Mouse (Mus musculus) hindbrain, embryonic 10.5 days (tissue): Measurements from ENCODE around the gene Slc4a3. TPM values are rescaled to one million over a fixed set of nuclear protein-coding genes. Genes with fewer than 3 reads are reported as not detected.
A peak's percentile ranks its signal among the peaks of the same experiment; 100 is the strongest.

Experiments
- DNase-seq: peaks from one replicate; pipeline ENCODE4 v3.0.0-alpha.2; 2017; ENCODE audit warnings: low spot score
- H3K27ac ChIP-seq: fragments of 300-500 bp; sonication (generic); 2 replicates; pipeline ENCODE4 v1.5.1; 2016; ENCODE audit warnings: mild to moderate bottlenecking, moderate library complexity
- H3K27me3 ChIP-seq: fragments of 300-500 bp; sonication (generic); 2 replicates; pipeline ENCODE4 v1.6.1; 2016; ENCODE audit warnings: mild to moderate bottlenecking; ENCODE audit not compliant: poor library complexity, insufficient read depth, severe bottlenecking
- H3K36me3 ChIP-seq: fragments of 300-500 bp; sonication (generic); 2 replicates; pipeline ENCODE4 v1.6.1; 2016; ENCODE audit warnings: mild to moderate bottlenecking, moderate library complexity
- H3K4me1 ChIP-seq: fragments of 300-500 bp; sonication (generic); replicated peaks from 2 replicates; pipeline ENCODE4 v1.6.1; 2016; ENCODE audit warnings: mild to moderate bottlenecking
- H3K4me3 ChIP-seq: fragments of 300-500 bp; sonication (generic); 2 replicates; pipeline ENCODE4 v1.5.1; 2016; ENCODE audit warnings: mild to moderate bottlenecking, moderate library complexity
- H3K9me3 ChIP-seq: fragments of 300-500 bp; sonication (generic); 2 replicates; pipeline ENCODE4 v1.6.1; 2016; ENCODE audit warnings: mild to moderate bottlenecking, moderate library complexity
- WGBS: fragments of 180-500 bp; shearing (Covaris S2); methylation state at CpG from one replicate; pipeline ENCODE4 v1.1.7; 2016; 5-methylcytosine and 5-hydroxymethylcytosine counted together
- polyA plus RNA-seq: library from polyadenylated mRNA; unstranded; fragments of >200 nt; fragmentation: Nextera tagmentation; extraction: Ambion mirVana; gene quantifications from 2 replicates; pipeline ENCODE4 v1.2.1, GENCODE M21; 2016

Slc4a3 gene
- polyA plus RNA-seq, 1 experiment from 2014 or later: 19.8 TPM

DNA sequence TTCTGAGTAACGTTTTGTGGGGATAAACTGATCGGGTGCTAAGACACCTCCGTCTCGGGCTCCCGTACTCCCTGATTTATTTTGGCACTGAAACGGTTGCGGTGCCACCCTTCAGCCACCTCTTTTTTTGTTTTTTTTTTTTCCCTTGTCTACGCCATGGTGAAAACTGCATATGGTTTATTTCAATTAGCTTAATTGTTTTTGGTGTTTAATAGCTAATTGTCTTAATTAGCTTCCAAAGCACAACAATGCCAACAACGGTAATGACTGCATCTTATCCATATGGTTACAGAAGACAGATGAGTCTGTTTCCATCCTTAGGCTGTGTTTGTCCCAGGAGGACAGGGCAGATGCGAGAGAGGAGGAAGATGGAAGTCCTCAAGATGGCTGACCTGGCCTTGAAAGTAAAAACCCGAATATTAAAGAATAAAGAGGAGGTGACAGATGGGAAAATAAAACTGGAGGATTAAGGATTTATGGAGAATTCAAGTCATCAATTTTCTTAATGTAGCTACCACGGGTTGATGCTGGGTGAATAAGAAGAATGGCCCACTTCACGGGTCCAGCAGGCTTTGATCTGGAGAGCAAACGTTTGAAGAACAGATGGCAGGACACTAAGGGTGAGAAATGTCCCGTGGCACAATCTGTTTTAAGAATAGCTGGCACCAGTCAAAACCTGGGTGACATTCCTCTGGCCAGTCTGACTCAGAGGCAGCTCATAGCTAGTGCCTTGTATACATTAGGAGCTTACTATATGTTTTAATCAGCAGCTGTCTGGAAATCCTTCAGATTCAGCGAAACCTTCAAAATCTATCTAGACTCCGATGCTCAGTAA is 28.6 kb downstream of the Slc4a3 start:
- Histone ChIP-seq H3K27me3 (peaks cover 3% of the 10 kb centered on the region; the same call in 1 of the 2 replicates), H3K27ac (no peak overlapping the region), H3K9me3 (no peaks in the 10 kb centered on the region), H3K4me1 (0 out of 2 replicates have a peak, but pooled peaks cover 5% of the 10 kb centered on the region), H3K36me3 (no peaks in the 10 kb centered on the region), H3K4me3 (no peak overlapping the region)
- no peak for DNase-seq
- 85% methylated on average over 17 of the region's 17 CpGs for WGBS

DNA sequence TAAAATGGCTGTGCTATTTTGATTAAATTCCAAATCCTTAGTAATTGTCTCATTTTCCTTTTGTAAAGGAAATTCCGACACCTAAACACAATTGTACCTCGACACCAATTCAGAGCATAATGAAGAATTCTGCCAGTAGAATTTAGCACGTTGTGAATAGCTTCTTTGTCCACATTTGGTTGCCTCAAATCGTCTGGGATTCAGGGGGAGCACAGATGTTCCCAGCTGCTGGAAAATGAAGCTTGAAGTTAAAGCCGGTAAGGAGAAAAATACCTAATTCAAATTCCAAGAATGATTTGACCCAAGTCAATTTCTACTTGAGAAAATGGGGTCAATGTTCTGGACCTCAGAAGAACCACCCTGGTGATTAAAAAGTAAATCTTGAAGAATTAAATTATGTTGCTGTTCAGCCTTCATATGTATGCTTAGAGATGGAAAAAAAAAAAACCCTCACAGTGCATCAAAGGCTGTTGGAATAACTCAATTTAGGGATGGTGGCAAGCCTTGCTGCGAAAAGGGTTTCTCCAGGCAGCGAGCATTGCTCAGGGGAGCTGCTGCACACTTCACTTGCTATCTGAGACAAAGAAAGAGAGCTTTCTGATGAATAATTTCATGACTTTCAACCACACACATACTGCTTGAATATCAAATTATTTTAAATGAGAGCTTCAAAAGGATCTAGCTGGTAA is 36.0 kb downstream of the Slc4a3 start:
- Histone ChIP-seq H3K4me1 (peaks cover 17% of the 10 kb centered on the region), H3K36me3 (no peaks in the 10 kb centered on the region), H3K27me3 (peaks cover 3% of the 10 kb centered on the region; the same call in 1 of the 2 replicates), H3K27ac (0 out of 2 replicates have a peak overlapping the region, but pooled peaks have one; percentile 40), H3K4me3 (no peak overlapping the region), H3K9me3 (no peaks in the 10 kb centered on the region)
- 48% methylated on average over 7 of the region's 7 CpGs for WGBS
- no peak for DNase-seq

DNA sequence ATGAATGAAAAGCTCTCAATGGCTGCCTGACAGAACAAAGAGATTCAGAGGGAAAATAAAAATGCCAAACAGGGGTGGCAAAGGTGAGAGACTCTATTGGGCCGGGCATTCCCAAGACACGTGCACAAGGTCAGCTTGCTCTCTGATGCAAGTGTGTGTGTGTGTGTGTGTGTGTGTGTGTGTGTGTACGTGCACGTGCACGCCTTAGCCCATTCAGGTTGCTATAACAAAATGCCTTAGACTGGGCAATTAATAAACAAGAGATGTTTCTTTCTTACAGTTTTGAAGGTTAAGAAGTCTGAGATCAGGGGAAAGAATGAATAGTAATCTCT is 36.5 kb downstream of the Slc4a3 start:
- no peaks in the 10 kb centered on the region for H3K36me3 ChIP-seq
- no peak for DNase-seq
- WGBS: 74% methylated on average over 5 of the region's 5 CpGs
- no peaks in the 10 kb centered on the region for H3K9me3 ChIP-seq
- peaks cover 3% of the 10 kb centered on the region; the same call in 1 of the 2 replicates for H3K27me3 ChIP-seq
- peaks cover 17% of the 10 kb centered on the region for H3K4me1 ChIP-seq
- H3K27ac ChIP-seq: peak overlapping the region; percentile 40; the same call in 1 of the 2 replicates
- H3K4me3 ChIP-seq: no peak overlapping the region

DNA sequence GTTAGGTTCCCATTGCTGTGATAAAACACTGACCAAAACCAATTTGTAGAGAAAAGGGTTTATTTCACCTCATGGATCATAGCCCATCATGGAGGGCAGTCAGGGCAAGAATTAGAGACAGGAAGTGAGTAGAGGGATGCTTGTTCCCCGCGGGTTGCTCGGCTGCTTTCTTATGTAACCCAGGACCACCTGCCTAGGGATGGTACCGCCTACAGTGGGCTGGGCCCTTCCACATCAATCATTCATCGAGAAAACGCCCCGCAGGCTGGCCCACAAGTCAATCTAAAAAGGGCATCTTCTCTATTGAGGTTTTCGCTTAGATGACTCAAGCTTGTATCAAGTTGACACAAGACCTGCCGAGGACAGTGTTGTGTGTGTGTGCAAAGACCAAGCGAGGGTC is 37.0 kb downstream of the Slc4a3 start:
- DNase-seq: no peak
- H3K36me3 ChIP-seq: no peaks in the 10 kb centered on the region

DNA sequence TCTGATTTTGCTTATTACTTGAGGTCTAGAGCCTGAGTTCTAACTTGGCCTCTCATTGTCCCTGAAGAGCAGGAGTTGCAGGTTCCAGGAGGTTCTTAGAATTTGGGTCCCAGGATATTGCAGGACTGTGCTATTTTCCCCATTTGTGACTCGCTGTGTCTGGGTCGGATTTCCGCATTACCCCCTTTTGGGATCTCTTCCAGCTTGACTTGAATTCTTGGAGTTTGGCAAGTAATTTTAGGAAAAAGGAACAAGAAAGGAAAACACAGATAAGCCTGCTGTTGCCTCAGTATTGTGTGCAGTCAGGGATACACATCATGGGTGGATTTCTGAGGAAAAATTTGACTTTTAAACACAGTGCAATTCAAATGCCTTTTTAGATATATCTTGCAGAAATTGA is 40.7 kb downstream of the Slc4a3 start:
- Histone ChIP-seq H3K27me3 (0 out of 2 replicates have a peak, but pooled peaks cover 5% of the 10 kb centered on the region), H3K36me3 (no peaks in the 10 kb centered on the region), H3K4me1 (peaks cover 20% of the 10 kb centered on the region), H3K9me3 (no peaks in the 10 kb centered on the region), H3K27ac (no peak overlapping the region), H3K4me3 (no peak overlapping the region)
- WGBS: 93% methylated on average over 3 of the region's 3 CpGs
- DNase-seq: no peak

More for the DNA sequence above, 37.0 kb downstream of the Slc4a3 start:
- Histone ChIP-seq H3K27ac (peak overlapping the region; percentile 29; the same call in 1 of the 2 replicates), H3K4me3 (no peak overlapping the region), H3K27me3 (0 out of 2 replicates have a peak, but pooled peaks cover 1% of the 10 kb centered on the region), H3K9me3 (no peaks in the 10 kb centered on the region), H3K4me1 (peaks cover 17% of the 10 kb centered on the region)
- 77% methylated on average over 10 of the region's 10 CpGs for WGBS

DNA sequence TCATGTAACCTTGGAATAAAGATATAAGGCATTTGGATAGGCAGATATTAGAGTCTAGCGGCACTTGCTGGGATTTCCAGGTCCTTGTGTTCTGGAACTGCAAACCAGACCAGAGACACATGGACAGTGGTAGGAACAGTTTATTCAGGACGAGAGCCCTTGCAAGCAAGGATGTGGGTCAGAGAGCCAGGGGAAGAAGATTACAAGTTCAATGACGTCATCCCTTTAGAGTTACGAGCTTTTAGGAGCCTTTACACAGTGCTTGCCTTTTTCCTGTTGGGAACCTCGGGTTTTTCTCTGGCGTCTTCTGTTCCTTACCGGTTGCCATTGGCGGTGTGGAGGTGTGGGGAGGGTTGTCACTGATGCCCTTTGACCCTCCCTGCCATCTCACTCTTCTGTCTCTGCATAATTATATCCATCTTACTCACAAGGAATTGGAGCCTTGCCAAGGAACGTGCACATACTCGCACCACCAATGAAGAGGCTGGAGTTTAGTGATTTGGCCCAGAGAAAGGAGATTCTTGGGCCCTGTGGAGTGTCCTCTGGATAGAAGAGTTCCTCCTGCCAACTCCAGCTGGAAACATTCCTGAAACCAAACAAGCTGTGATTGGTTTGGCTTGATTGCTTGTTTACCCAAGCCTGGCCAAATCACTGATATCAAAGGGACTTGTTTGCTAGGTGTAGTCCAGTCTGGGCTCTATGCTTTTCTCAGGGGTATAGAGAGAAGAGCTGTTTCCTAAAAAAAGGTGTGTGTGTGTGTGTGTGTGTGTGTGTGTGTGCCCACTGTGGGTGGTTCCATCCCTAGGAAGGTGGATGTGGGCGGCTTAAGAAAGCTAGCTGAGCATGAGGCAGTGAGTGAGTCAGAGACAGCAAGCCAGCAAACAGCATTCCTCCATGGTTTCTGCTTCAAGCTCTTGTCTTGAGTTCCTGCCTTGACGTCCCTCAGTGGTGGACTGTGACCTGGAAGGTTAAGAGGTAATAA is 42.0 kb downstream of the Slc4a3 start:
- WGBS: 82% methylated on average over 12 of the region's 12 CpGs
- 0 out of 2 replicates have a peak, but pooled peaks cover 5% of the 10 kb centered on the region for H3K27me3 ChIP-seq
- no peak overlapping the region for H3K27ac ChIP-seq
- DNase-seq: no peak
- no peak overlapping the region for H3K4me3 ChIP-seq
- H3K9me3 ChIP-seq: no peaks in the 10 kb centered on the region
- H3K36me3 ChIP-seq: no peaks in the 10 kb centered on the region
- H3K4me1 ChIP-seq: peaks cover 9% of the 10 kb centered on the region

DNA sequence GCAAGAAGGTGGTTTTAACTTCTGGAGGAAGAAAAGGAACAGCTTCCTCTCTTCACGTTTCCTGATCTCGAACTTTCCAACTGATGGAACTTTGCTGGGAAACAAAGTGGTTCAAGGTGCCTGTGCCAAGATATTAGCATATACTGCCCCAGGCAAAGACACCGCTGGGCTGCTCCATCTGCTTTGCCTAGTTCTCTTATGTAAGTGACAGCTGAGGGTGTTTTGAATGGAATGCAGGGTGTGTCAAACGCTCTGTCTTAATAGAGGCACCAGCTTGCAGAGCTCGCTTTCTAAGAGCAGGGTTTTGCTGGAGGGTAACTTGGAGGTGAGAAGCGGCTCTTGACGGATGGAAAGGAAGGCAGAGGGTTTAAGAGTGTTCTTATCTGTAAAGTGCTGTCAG is 42.8 kb downstream of the Slc4a3 start:
- WGBS: 41% methylated on average over 7 of the region's 7 CpGs
- no peaks in the 10 kb centered on the region for H3K36me3 ChIP-seq
- no peak for DNase-seq
- H3K4me3 ChIP-seq: no peak overlapping the region
- H3K9me3 ChIP-seq: no peaks in the 10 kb centered on the region
- H3K4me1 ChIP-seq: peaks cover 8% of the 10 kb centered on the region
- H3K27me3 ChIP-seq: 0 out of 2 replicates have a peak, but pooled peaks cover 5% of the 10 kb centered on the region
- H3K27ac ChIP-seq: no peak overlapping the region

DNA sequence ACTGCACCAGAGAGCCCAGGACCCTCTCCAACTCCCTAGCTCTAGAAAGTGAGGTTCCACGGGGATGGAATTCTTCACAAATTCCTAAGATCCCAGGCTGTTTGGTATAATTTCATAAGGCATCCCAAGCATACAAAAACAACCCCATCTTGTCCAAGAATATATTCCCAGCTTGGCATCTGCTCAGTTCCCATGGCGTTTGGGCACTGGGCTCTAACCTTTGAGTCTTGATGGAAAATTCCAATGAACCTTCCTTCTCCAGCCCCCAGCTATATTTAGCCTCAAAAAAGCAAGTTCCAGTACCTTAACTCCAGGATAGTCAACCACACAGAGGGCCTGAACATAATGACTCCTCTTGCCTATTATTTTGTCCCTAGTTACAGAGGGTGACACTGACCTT is 43.9 kb downstream of the Slc4a3 start:
- H3K27ac ChIP-seq: no peak overlapping the region
- no peaks in the 10 kb centered on the region for H3K36me3 ChIP-seq
- DNase-seq: no peak
- WGBS: 80% methylated on average over 2 of the region's 2 CpGs
- no peaks in the 10 kb centered on the region for H3K9me3 ChIP-seq
- no peak overlapping the region for H3K4me3 ChIP-seq
- H3K27me3 ChIP-seq: 0 out of 2 replicates have a peak, but pooled peaks cover 5% of the 10 kb centered on the region
- H3K4me1 ChIP-seq: peaks cover 8% of the 10 kb centered on the region

DNA sequence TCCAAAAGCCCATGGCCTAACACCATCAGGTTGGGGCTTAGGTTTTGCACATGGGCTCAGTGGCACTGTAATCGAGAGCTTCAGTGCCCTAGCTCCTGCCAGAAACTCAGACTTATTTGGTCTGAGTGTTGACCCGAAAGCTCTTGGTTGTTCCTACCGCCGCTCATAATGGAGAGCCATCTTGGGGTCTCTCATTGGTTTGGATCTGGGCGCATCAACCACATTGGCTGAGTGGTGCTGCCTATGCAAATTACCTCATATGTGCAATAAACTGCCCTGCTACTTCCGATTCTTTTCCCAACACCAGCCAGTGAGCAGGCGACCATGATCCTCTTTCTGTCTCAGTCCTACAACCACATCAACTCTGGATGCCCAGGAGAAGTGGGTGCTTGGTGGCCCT is 47.9 kb downstream of the Slc4a3 start:
- Histone ChIP-seq H3K4me1 (peaks cover 3% of the 10 kb centered on the region), H3K27ac (no peak overlapping the region), H3K36me3 (no peaks in the 10 kb centered on the region), H3K9me3 (no peaks in the 10 kb centered on the region), H3K27me3 (no peaks in the 10 kb centered on the region; the same call in 1 of the 2 replicates), H3K4me3 (no peak overlapping the region)
- 91% methylated on average over 7 of the region's 7 CpGs for WGBS
- no peak for DNase-seq

DNA sequence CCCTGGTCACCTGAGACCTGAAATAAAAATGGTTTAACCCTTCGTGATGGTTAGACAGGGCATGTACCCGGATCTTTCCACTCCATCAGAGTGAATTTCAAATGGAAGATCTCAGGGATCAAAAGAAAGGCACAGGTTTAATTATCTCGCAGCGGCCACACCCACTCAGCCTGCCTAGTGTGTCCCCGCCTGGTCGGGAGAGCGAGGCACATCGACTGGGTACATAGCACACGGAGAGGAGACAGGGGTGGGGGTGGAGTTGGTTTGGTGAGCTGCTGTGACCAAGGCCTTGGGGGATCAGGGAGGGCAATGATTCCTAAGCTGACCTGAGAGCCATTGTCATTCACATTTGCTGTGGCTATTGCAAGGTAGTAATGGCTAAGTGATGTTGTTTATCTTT is 48.8 kb downstream of the Slc4a3 start:
- Histone ChIP-seq H3K4me3 (no peak overlapping the region), H3K4me1 (no peaks in the 10 kb centered on the region), H3K27me3 (no peaks in the 10 kb centered on the region; the same call in 1 of the 2 replicates), H3K36me3 (no peaks in the 10 kb centered on the region), H3K9me3 (no peaks in the 10 kb centered on the region), H3K27ac (no peak overlapping the region)
- WGBS: 50% methylated on average over 9 of the region's 9 CpGs
- DNase-seq: no peak

DNA sequence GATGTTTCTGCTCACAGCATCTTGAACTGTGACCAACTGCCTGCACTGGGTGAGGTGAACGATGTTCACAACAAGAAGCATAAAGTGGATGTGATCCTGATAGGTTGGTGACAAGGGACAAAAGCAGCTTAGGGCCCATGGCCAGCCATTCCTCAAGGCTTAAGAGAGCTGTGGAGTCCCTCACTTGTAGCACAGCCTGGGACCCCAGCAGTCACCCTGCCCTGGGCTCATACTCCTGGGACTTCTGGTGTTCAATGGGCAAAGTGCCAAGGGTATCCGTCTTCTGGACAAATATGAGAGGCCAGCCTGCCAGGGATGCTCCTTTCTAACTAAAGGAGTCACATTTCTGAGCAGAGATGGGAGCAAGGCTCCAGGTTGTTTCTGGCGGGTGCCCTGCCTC is 49.9 kb downstream of the Slc4a3 start:
- no peaks in the 10 kb centered on the region for H3K9me3 ChIP-seq
- H3K4me3 ChIP-seq: no peak overlapping the region
- H3K27ac ChIP-seq: no peak overlapping the region
- no peak for DNase-seq
- H3K27me3 ChIP-seq: no peaks in the 10 kb centered on the region; the same call in 1 of the 2 replicates
- H3K36me3 ChIP-seq: no peaks in the 10 kb centered on the region
- WGBS: 84% methylated on average over 3 of the region's 3 CpGs
- no peaks in the 10 kb centered on the region for H3K4me1 ChIP-seq

DNA sequence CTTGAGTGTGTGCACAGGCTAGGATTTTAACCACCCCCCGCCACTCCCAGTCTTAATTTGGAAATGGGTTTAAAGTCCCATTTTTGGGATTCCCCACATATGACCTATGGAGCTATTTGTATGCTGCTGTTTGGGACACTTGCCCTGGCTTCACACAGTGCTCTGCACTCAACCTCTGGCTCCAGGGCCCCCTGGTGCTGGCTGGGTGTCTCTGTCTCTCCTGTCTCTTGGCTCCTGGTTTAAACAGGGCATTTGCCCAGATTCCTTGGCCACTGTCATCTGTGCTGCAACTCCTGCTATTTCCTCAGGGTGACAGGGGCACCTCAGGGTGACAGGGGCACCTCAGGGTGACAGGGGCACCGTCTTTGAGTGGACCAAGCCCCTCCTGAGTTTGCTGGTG is 50.8 kb downstream of the Slc4a3 start:
- peaks cover 8% of the 10 kb centered on the region for H3K4me1 ChIP-seq
- no peaks in the 10 kb centered on the region for H3K9me3 ChIP-seq
- DNase-seq: no peak
- no peaks in the 10 kb centered on the region for H3K36me3 ChIP-seq
- H3K27me3 ChIP-seq: peaks cover 8% of the 10 kb centered on the region; the same call in 1 of the 2 replicates
- no peak overlapping the region for H3K4me3 ChIP-seq
- 90% methylated on average over 2 of the region's 2 CpGs for WGBS
- H3K27ac ChIP-seq: no peak overlapping the region
